Mouse (Mus musculus): ENCODE results near the gene Phb.
A peak's percentile ranks its signal among the peaks of the same experiment; 100 is the strongest.
"Not testable (repeated sequence)": the region's sequence is repeated elsewhere in the genome, so short reads cannot be mapped to it uniquely, and the experiment has no call there.

Phb gene

GRCm38 (mm10) chr11:95657449-95657848 lies 9.3 kb upstream of the Phb start:
- no peak for DNase-seq

- peak; percentile 44 to 63 for DNase-seq
These were observed 420 bp downstream of the Phb start for GRCm38 (mm10) chr11:95667177-95667576.

- not testable (repeated sequence) for DNase-seq
These were observed 1.3 kb downstream of the Phb start for GRCm38 (mm10) chr11:95668086-95668485.

- DNase-seq = no peak
These were observed 8.7 kb downstream of the Phb start for GRCm38 (mm10) chr11:95675498-95675897.

GRCm38 (mm10) chr11:95676307-95676706 lies 9.6 kb downstream of the Phb start:
- DNase-seq = peak; percentile 78 to 81

GRCm38 (mm10) chr11:95677925-95678701 lies 11.4 kb downstream of the Phb start:
- no peak for DNase-seq

- DNase-seq = no peak
These were observed 15.3 kb downstream of the Phb start for GRCm38 (mm10) chr11:95681995-95682601.

GRCm38 (mm10) chr11:95682946-95683345 lies 16.2 kb downstream of the Phb start:
- no peak for DNase-seq

GRCm38 (mm10) chr11:95686031-95686430 lies 19.3 kb downstream of the Phb start:
- peak; percentile 62 for DNase-seq

- DNase-seq = no peak
These were observed 20.4 kb downstream of the Phb start for GRCm38 (mm10) chr11:95687084-95687656.

GRCm38 (mm10) chr11:95688515-95688914 lies 21.8 kb downstream of the Phb start:
- DNase-seq = peak; percentile 21 to 22

- DNase-seq = peak in 1 of 2 experiments; percentile 12
These were observed 22.2 kb downstream of the Phb start for GRCm38 (mm10) chr11:95688981-95689380.

GRCm38 (mm10) chr11:95689544-95689943 lies 22.8 kb downstream of the Phb start:
- no peak for DNase-seq

GRCm38 (mm10) chr11:95698541-95698940 lies 31.8 kb downstream of the Phb start:
- DNase-seq = no peak

GRCm38 (mm10) chr11:95700778-95701739 lies 34.3 kb downstream of the Phb start:
- no peak for DNase-seq

GRCm38 (mm10) chr11:95704032-95704969 lies 37.5 kb downstream of the Phb start:
- DNase-seq = no peak

- no peak for DNase-seq
These were observed 38.2 kb downstream of the Phb start for GRCm38 (mm10) chr11:95704970-95705330.

- no peak for DNase-seq
These were observed 42.8 kb downstream of the Phb start for GRCm38 (mm10) chr11:95709534-95710040.

GRCm38 (mm10) chr11:95710478-95710877 lies 43.7 kb downstream of the Phb start:
- no peak for DNase-seq

GRCm38 (mm10) chr11:95712085-95712562 lies 45.4 kb downstream of the Phb start:
- DNase-seq = peak in 1 of 2 experiments; percentile 31

- DNase-seq = peak; percentile 95 to 97
These were observed 45.9 kb downstream of the Phb start, which contains the start of gene Zfp652 for GRCm38 (mm10) chr11:95712563-95713224. Gene Zfp652, plus strand, starts transcription at chr11:95712673.
